Mouse (Mus musculus) hindbrain, embryonic 10.5 days (tissue): ENCODE results near the gene Olfr30. TPM values are rescaled to one million over a fixed set of nuclear protein-coding genes. Genes with fewer than 3 reads are reported as not detected.

Experiments
- polyA plus RNA-seq: library from polyadenylated mRNA; unstranded; fragments of >200 nt; fragmentation: Nextera tagmentation; extraction: Ambion mirVana; gene quantifications from 2 replicates; pipeline ENCODE4 v1.2.1, GENCODE M21; 2016

The Olfr30 gene
- polyA plus RNA-seq, 1 experiment from 2014 or later: not detected

Other genes starting within 250 kb of the Olfr30 start
- 0.12 and 0.14 TPM in 2 replicates for gene 4930438A08Rik, start 187.5 kb downstream of the Olfr30 start, polyA plus RNA-seq
- 24.2 and 28.2 TPM in 2 replicates for gene Zfp692, start 155.2 kb downstream of the Olfr30 start, polyA plus RNA-seq
- 28.4 and 30.4 TPM in 2 replicates for gene Zfp672, start 131.9 kb downstream of the Olfr30 start, polyA plus RNA-seq
- gene Sh3bp5l, start 131.5 kb downstream of the Olfr30 start, polyA plus RNA-seq: 50.7 and 52.0 TPM in 2 replicates
- not detected in 2 replicates for gene Lypd8, start 83.2 kb downstream of the Olfr30 start, polyA plus RNA-seq
- not detected in 2 replicates for gene 1810065E05Rik, start 41.2 kb downstream of the Olfr30 start, polyA plus RNA-seq
- not detected in 2 replicates for gene Gm12253, start 29.7 kb downstream of the Olfr30 start, polyA plus RNA-seq
- not detected in 2 replicates for gene Lypd9, start 9.3 kb downstream of the Olfr30 start, polyA plus RNA-seq
- gene Olfr332, start 30.3 kb upstream of the Olfr30 start, polyA plus RNA-seq: not detected in 2 replicates
- not detected in 2 replicates for gene Olfr331, start 40.3 kb upstream of the Olfr30 start, polyA plus RNA-seq
- gene Olfr330, start 72.6 kb upstream of the Olfr30 start, polyA plus RNA-seq: not detected in 2 replicates
- gene Olfr329-ps, start 84.2 kb upstream of the Olfr30 start, polyA plus RNA-seq: not detected in 2 replicates
- gene Olfr328, start 93.4 kb upstream of the Olfr30 start, polyA plus RNA-seq: not detected in 2 replicates
- gene Olfr224, start 108.3 kb upstream of the Olfr30 start, polyA plus RNA-seq: not detected in 2 replicates
- not detected in 2 replicates for gene Olfr325, start 115.5 kb upstream of the Olfr30 start, polyA plus RNA-seq
- not detected in 2 replicates for gene Olfr324, start 132.8 kb upstream of the Olfr30 start, polyA plus RNA-seq
- not detected in 2 replicates for gene 2210407C18Rik, start 153.8 kb upstream of the Olfr30 start, polyA plus RNA-seq
- not detected in 2 replicates for gene Olfr323, start 168.2 kb upstream of the Olfr30 start, polyA plus RNA-seq
- 0.54 and 0.60 TPM in 2 replicates for gene Trim58, start 178.2 kb upstream of the Olfr30 start, polyA plus RNA-seq
- gene Olfr322, start 196.5 kb upstream of the Olfr30 start, polyA plus RNA-seq: not detected in 2 replicates
- not detected in 2 replicates for gene Olfr320, start 218.8 kb upstream of the Olfr30 start, polyA plus RNA-seq
- gene Olfr319, start 236.9 kb upstream of the Olfr30 start, polyA plus RNA-seq: not detected in 2 replicates